In the genomic region with DNA sequence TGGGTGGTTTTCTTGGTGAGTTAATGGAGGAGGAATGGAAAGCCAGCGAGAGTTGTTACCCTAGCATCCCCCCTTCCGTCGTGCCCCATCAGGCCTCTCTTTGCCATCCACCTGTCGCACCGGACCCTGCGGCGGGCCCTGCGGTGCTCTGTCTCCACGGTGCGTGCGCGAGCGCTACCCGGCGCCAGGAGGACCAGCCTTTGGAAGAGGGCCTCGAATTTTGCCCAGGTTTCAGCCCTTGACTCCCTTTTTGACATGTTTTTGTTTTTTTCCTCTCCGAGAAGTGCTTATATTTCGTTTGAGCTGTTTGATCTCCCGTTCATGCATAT, we compare ENCODE assay signal across 8 mouse cellular contexts. TPM values are rescaled to one million over a fixed set of nuclear protein-coding genes. Genes with fewer than 3 reads are reported as not detected.
DNase-seq lines count a peak whose midpoint lies in the region; ATAC-seq and TF ChIP-seq lines count a peak whose summit lies in the region.

No protein-coding gene starts in this region.

- H3K4me3 ChIP-seq in layer of hippocampus, adult 2 months: peak overlapping the region; percentile 59
- peak overlapping the region; percentile 60 for H3K4me3 ChIP-seq in embryonic facial prominence, embryonic 12.5 days
- H3K4me3 ChIP-seq in intestine, embryonic 16.5 days (ENCODE audit: low read length): peak overlapping the region; percentile 69
- peak overlapping the region; percentile 41 for H3K4me3 ChIP-seq in myocyte

- no peaks in the 10 kb centered on the region for H3K36me3 ChIP-seq in embryonic facial prominence, embryonic 12.5 days
- no peaks in the 10 kb centered on the region for H3K36me3 ChIP-seq in intestine, embryonic 16.5 days (ENCODE audit: control insufficient read depth, insufficient read depth, low read length)
- H3K36me3 ChIP-seq in myocyte (ENCODE audit: control insufficient read depth, insufficient read depth): peaks cover 3% of the 10 kb centered on the region

- peak overlapping the region; percentile 62 for H3K4me2 ChIP-seq in embryonic facial prominence, embryonic 12.5 days (replicated peaks)
- H3K4me2 ChIP-seq in intestine, embryonic 16.5 days (ENCODE audit: low read depth, low read length): peak overlapping the region; percentile 81
- peak overlapping the region; percentile 91 for H3K4me2 ChIP-seq in myocyte (ENCODE audit: low read depth)

- no peak for DNase-seq in layer of hippocampus, adult 2 months (ENCODE audit: low spot score in 2 of 2)
- no peak for DNase-seq in layer of hippocampus, adult 8-10 months (ENCODE audit: low spot score in 2 of 2)
- DNase-seq in left cerebral cortex, adult 11 months (ENCODE audit: low spot score): no peak
- no peak for DNase-seq in layer of hippocampus, postnatal 14 days (ENCODE audit: low spot score in 2 of 2)
- no peak for DNase-seq in kidney, postnatal 4 days

- H3K9ac ChIP-seq in embryonic facial prominence, embryonic 12.5 days: peak overlapping the region; percentile 56
- peak overlapping the region; percentile 68 for H3K9ac ChIP-seq in intestine, embryonic 16.5 days (ENCODE audit: low read depth, low read length)

- peak; percentile 42; the same call in 1 of the 2 replicates for TF ChIP-seq CTCF in layer of hippocampus, adult 2 months (conservative IDR thresholded peaks at IDR 0.05)

- peak; percentile 84 for ATAC-seq in embryonic facial prominence, embryonic 12.5 days (ENCODE audit: insufficient number of reproducible peaks, insufficient read depth, low FRiP score, low TSS enrichment)
- ATAC-seq in intestine, embryonic 16.5 days: peak; percentile 91

- no peaks in the 10 kb centered on the region for H3K79me2 ChIP-seq in myocyte (ENCODE audit: control insufficient read depth, insufficient read depth)

- under 1% methylated on average over 19 of the region's 19 CpGs for WGBS in embryonic facial prominence, embryonic 12.5 days
- 1% methylated on average over 19 of the region's 19 CpGs for WGBS in intestine, embryonic 16.5 days

- H3ac ChIP-seq in myocyte (ENCODE audit: control insufficient read depth, insufficient read length): peak overlapping the region; percentile 35

- no peaks in the 10 kb centered on the region for H3K27me3 ChIP-seq in embryonic facial prominence, embryonic 12.5 days
- H3K27me3 ChIP-seq in intestine, embryonic 16.5 days (replicated peaks; ENCODE audit: control insufficient read depth, insufficient read depth, low read length): no peaks in the 10 kb centered on the region
- no peaks in the 10 kb centered on the region for H3K27me3 ChIP-seq in myocyte (ENCODE audit: control insufficient read depth, insufficient read depth, insufficient read length)

- no peak for TF ChIP-seq POLR2A in myocyte (IDR thresholded peaks at IDR 0.05; ENCODE audit: insufficient read length, low read depth)

- no peaks in the 10 kb centered on the region for H3K9me3 ChIP-seq in embryonic facial prominence, embryonic 12.5 days
- H3K9me3 ChIP-seq in intestine, embryonic 16.5 days (ENCODE audit: control insufficient read depth, low read length): no peaks in the 10 kb centered on the region

- H3K27ac ChIP-seq in layer of hippocampus, adult 2 months: peak overlapping the region; percentile 94
- no peak overlapping the region for H3K27ac ChIP-seq in embryonic facial prominence, embryonic 12.5 days
- H3K27ac ChIP-seq in intestine, embryonic 16.5 days (ENCODE audit: low read length): peak overlapping the region; percentile 42

- no peaks in the 10 kb centered on the region for H3K4me1 ChIP-seq in embryonic facial prominence, embryonic 12.5 days
- H3K4me1 ChIP-seq in intestine, embryonic 16.5 days (ENCODE audit: control insufficient read depth, insufficient read depth, low read length): no peaks in the 10 kb centered on the region

TF ChIP-seq in myocyte, 11 proteins besides CTCF, POLR2A, EP300 and RAD21:
- peak in 1 of 3 experiments; percentile 30 for TF ChIP-seq MYOG (IDR thresholded peaks at IDR 0.05; ENCODE audit: control insufficient read depth in 1 of 3, insufficient read depth in 1 of 3, insufficient read length in 2 of 3, low read depth in 2 of 3)
- TF ChIP-seq E2F4 (IDR thresholded peaks at IDR 0.05; ENCODE audit: insufficient read depth): no peak
- TF ChIP-seq MYOD1 (IDR thresholded peaks at IDR 0.05; ENCODE audit: control insufficient read depth in 1 of 3, insufficient read length in 2 of 3, low read depth in 2 of 3): peak in 2 of 3 experiments; percentile 25 to 54

RNA-seq across cellular contexts. Expression of a gene that starts 0.3 kb away (rescaled TPM):
- 10 to 100 TPM; 17.5 to 20.0 TPM for total RNA-seq in layer of hippocampus, adult 2 months (2021)
- 10 to 100 TPM; 15.6 to 25.5 (median 23.3) TPM for total RNA-seq in layer of hippocampus, adult 8-10 months (2022)
- 8.6 and 9.0 TPM in 2 replicates for polyA plus RNA-seq in embryonic facial prominence, embryonic 12.5 days (2016; fragmentation: Nextera tagmentation; extraction: Ambion mirVana)
- 6.0 and 6.3 TPM in 2 replicates for polyA plus RNA-seq in intestine, embryonic 16.5 days (2015; fragmentation: Nextera tagmentation; extraction: Ambion mirVana)
- polyA plus RNA-seq in myocyte (2012; fragmentation: generic; extraction: Trizol): 3.6 TPM
- total RNA-seq in layer of hippocampus, postnatal 14 days (2021): 10 to 100 TPM; 17.2 to 18.7 TPM

RNA-seq across cellular contexts. Expression of a gene that starts 0.6 kb away (rescaled TPM):
- 1 to 10 TPM; 2.5 TPM for total RNA-seq in layer of hippocampus, adult 2 months (2021)
- 1 to 10 TPM; 2.2 to 3.2 (median 2.8) TPM for total RNA-seq in layer of hippocampus, adult 8-10 months (2022)
- polyA plus RNA-seq in embryonic facial prominence, embryonic 12.5 days (2016; fragmentation: Nextera tagmentation; extraction: Ambion mirVana): 0.54 TPM in 1 of 2 replicates, not detected in the other
- 0.75 and 1.1 TPM in 2 replicates for polyA plus RNA-seq in intestine, embryonic 16.5 days (2015; fragmentation: Nextera tagmentation; extraction: Ambion mirVana)
- 1.0 TPM for polyA plus RNA-seq in myocyte (2012; fragmentation: generic; extraction: Trizol)
- 1 to 10 TPM; 3.6 to 4.5 TPM for total RNA-seq in layer of hippocampus, postnatal 14 days (2021)
